Mouse (Mus musculus): ENCODE results near the gene Fcnb.

Fcnb gene

DNA sequence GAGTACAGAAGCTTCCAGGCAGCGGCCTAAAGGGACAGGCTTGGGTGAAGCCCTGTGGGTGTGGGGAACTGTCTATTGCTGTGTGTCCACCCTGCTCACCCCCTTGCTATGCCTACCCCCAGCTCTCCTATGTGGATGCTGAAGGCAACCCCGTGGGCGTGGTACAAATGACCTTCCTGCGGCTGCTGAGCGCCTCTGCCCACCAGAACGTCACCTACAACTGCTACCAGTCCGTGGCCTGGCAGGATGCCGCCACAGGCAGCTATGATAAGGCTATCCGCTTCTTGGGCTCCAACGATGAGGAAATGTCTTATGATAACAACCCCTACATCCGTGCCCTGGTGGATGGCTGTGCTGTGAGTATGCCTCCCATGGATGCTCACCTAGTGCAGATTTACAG is 52.2 kb downstream of the Fcnb start:
- no peak for DNase-seq (ENCODE audit: low read depth, low spot score)

DNA sequence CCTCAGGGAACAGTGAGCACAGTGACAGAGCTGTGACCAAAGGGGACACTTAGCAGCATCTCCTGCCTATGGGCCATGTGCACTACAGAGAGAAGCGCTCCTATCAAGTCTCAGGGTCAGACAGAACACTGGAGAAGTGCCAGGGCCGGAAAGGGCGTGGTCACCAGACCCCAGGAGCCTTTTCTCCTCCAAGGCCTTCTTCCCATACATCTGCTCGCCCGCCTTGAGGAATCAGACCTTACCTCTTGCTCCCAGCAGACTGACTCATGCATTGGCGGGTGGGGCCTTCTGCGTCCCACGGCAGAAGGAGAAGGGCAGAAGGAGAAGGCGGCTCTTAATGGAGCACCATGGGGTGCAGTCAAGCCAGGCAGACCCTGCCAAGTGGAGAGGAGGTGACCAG is 52.8 kb downstream of the Fcnb start:
- no peak for DNase-seq (ENCODE audit: low read depth, low spot score)
